Mouse (Mus musculus) forebrain, embryonic 16.5 days (tissue): Measurements from ENCODE around the gene Gm10309. TPM values are rescaled to one million over a fixed set of nuclear protein-coding genes. Genes with fewer than 3 reads are reported as not detected.

Experiments used
- ATAC-seq: fragments of 200-750 bp; cut with Nextera tagmentation; 2 replicates; pipeline ENCODE4 v1.8.0; 2017; ENCODE audit warnings: mild to moderate bottlenecking, moderate library complexity
- H3K27ac ChIP-seq: fragments of 300-500 bp; sonication (generic); 2 replicates; pipeline ENCODE4 v1.5.1; 2014; ENCODE audit warnings: low read length, control low read depth
- H3K27me3 ChIP-seq: fragments of 300-500 bp; sonication (generic); replicated peaks from 2 replicates; pipeline ENCODE4 v1.6.1; 2014; ENCODE audit warnings: low read length; ENCODE audit not compliant: control insufficient read depth, insufficient read depth
- H3K36me3 ChIP-seq: fragments of 300-500 bp; sonication (generic); 2 replicates; pipeline ENCODE4 v1.6.1; 2014; ENCODE audit not compliant: control insufficient read depth, insufficient read depth
- H3K4me1 ChIP-seq: fragments of 300-500 bp; sonication (generic); replicated peaks from 2 replicates; pipeline ENCODE4 v1.6.1; 2014; ENCODE audit warnings: low read length; ENCODE audit not compliant: control insufficient read depth, insufficient read depth
- H3K4me2 ChIP-seq: fragments of 300-500 bp; sonication (generic); 2 replicates; pipeline ENCODE4 v1.6.1; 2014; ENCODE audit warnings: mild to moderate bottlenecking, low read length, control low read depth
- H3K4me3 ChIP-seq: fragments of 300-500 bp; sonication (generic); replicated peaks from 2 replicates; pipeline ENCODE4 v1.5.1; 2014; ENCODE audit warnings: mild to moderate bottlenecking, low read length, control low read depth
- H3K9ac ChIP-seq: fragments of 300-500 bp; sonication (generic); replicated peaks from 2 replicates; pipeline ENCODE4 v1.6.1; 2014; ENCODE audit warnings: low read depth, low read length, control low read depth
- H3K9me3 ChIP-seq: fragments of 300-500 bp; sonication (generic); 2 replicates; pipeline ENCODE4 v1.6.1; 2016; ENCODE audit warnings: low read length; ENCODE audit not compliant: control insufficient read depth
- WGBS: fragments of 180-500 bp; shearing (Covaris S2); extraction: QIAGEN DNeasy Blood & Tissue Kit; methylation state at CpG from one replicate; pipeline ENCODE4 v1.1.7; 2014; 5-methylcytosine and 5-hydroxymethylcytosine counted together
- polyA plus RNA-seq: library from polyadenylated mRNA; unstranded; fragments of >200 nt; fragmentation: Nextera tagmentation; extraction: Ambion mirVana; gene quantifications from 2 replicates; pipeline ENCODE4 v1.2.1, GENCODE M21; 2015

The Gm10309 gene
- polyA plus RNA-seq, 1 experiment from 2014 or later, result 1.2 TPM

GRCm38 (mm10) chr17:86521252-86521651 lies 16.2 kb upstream of the Gm10309 start:
- no peak for ATAC-seq
- Histone ChIP-seq H3K9me3 (no peaks in the 10 kb centered on the region), H3K4me1 (no peaks in the 10 kb centered on the region), H3K36me3 (no peaks in the 10 kb centered on the region), H3K27ac (no peak overlapping the region), H3K4me3 (no peak overlapping the region), H3K4me2 (no peak overlapping the region), H3K9ac (no peak overlapping the region), H3K27me3 (no peaks in the 10 kb centered on the region)
- WGBS, result 83% methylated on average over 11 of the region's 11 CpGs

GRCm38 (mm10) chr17:86518604-86519003 lies 13.6 kb upstream of the Gm10309 start:
- Histone ChIP-seq H3K4me1 (no peaks in the 10 kb centered on the region), H3K9ac (no peak overlapping the region), H3K27ac (no peak overlapping the region), H3K36me3 (no peaks in the 10 kb centered on the region), H3K27me3 (no peaks in the 10 kb centered on the region), H3K9me3 (no peaks in the 10 kb centered on the region), H3K4me2 (no peak overlapping the region), H3K4me3 (no peak overlapping the region)
- WGBS, result 87% methylated on average over 7 of the region's 7 CpGs
- ATAC-seq, result no peak

GRCm38 (mm10) chr17:86516630-86517029 lies 11.6 kb upstream of the Gm10309 start:
- no peak overlapping the region for H3K9ac ChIP-seq
- H3K4me2 ChIP-seq, result no peak overlapping the region
- 87% methylated on average over 5 of the region's 5 CpGs for WGBS
- no peak for ATAC-seq
- H3K9me3 ChIP-seq, result no peaks in the 10 kb centered on the region
- H3K4me1 ChIP-seq, result no peaks in the 10 kb centered on the region
- H3K36me3 ChIP-seq, result no peaks in the 10 kb centered on the region
- no peak overlapping the region for H3K27ac ChIP-seq
- H3K4me3 ChIP-seq, result no peak overlapping the region
- no peaks in the 10 kb centered on the region for H3K27me3 ChIP-seq

GRCm38 (mm10) chr17:86514974-86515620 lies 10.1 kb upstream of the Gm10309 start:
- Histone ChIP-seq H3K9me3 (no peaks in the 10 kb centered on the region), H3K4me3 (no peak overlapping the region), H3K36me3 (no peaks in the 10 kb centered on the region), H3K9ac (no peak overlapping the region), H3K27ac (no peak overlapping the region), H3K27me3 (no peaks in the 10 kb centered on the region), H3K4me1 (no peaks in the 10 kb centered on the region), H3K4me2 (no peak overlapping the region)
- 81% methylated on average over 13 of the region's 13 CpGs for WGBS
- no peak for ATAC-seq

GRCm38 (mm10) chr17:86509871-86510270 lies 4.8 kb upstream of the Gm10309 start:
- Histone ChIP-seq H3K27me3 (no peaks in the 10 kb centered on the region), H3K9me3 (no peaks in the 10 kb centered on the region), H3K27ac (no peak overlapping the region), H3K4me1 (no peaks in the 10 kb centered on the region), H3K9ac (no peak overlapping the region), H3K4me3 (no peak overlapping the region), H3K36me3 (no peaks in the 10 kb centered on the region), H3K4me2 (no peak overlapping the region)
- ATAC-seq, result no peak
- 78% methylated on average over 5 of the region's 5 CpGs for WGBS

GRCm38 (mm10) chr17:86508212-86508490 lies 3.1 kb upstream of the Gm10309 start:
- Histone ChIP-seq H3K36me3 (no peaks in the 10 kb centered on the region), H3K27ac (no peak overlapping the region), H3K4me3 (no peak overlapping the region), H3K27me3 (no peaks in the 10 kb centered on the region), H3K4me1 (no peaks in the 10 kb centered on the region), H3K9me3 (no peaks in the 10 kb centered on the region), H3K9ac (no peak overlapping the region), H3K4me2 (no peak overlapping the region)
- no peak for ATAC-seq
- WGBS, result 88% methylated on average over 3 of the region's 3 CpGs

- Histone ChIP-seq H3K36me3 (no peaks in the 10 kb centered on the region), H3K9ac (no peak overlapping the region), H3K27ac (no peak overlapping the region), H3K4me1 (no peaks in the 10 kb centered on the region), H3K27me3 (no peaks in the 10 kb centered on the region), H3K4me2 (no peak overlapping the region), H3K4me3 (no peak overlapping the region), H3K9me3 (no peaks in the 10 kb centered on the region)
- whole genome bisulfite sequencing, result 76% methylated on average over 19 of the region's 19 CpGs
- no peak for ATAC-seq
Measured at GRCm38 (mm10) chr17:86507342-86508211, 2.5 kb upstream of the Gm10309 start.

GRCm38 (mm10) chr17:86506881-86507280 lies 1.8 kb upstream of the Gm10309 start:
- 87% methylated on average over 5 of the region's 5 CpGs for WGBS
- no peak overlapping the region for H3K4me3 ChIP-seq
- no peaks in the 10 kb centered on the region for H3K4me1 ChIP-seq
- no peak overlapping the region for H3K9ac ChIP-seq
- no peaks in the 10 kb centered on the region for H3K9me3 ChIP-seq
- ATAC-seq, result no peak
- H3K27ac ChIP-seq, result no peak overlapping the region
- no peaks in the 10 kb centered on the region for H3K36me3 ChIP-seq
- no peak overlapping the region for H3K4me2 ChIP-seq
- no peaks in the 10 kb centered on the region for H3K27me3 ChIP-seq

GRCm38 (mm10) chr17:86503208-86503897 lies 1.7 kb downstream of the Gm10309 start:
- Histone ChIP-seq H3K9me3 (no peaks in the 10 kb centered on the region), H3K9ac (no peak overlapping the region), H3K27me3 (no peaks in the 10 kb centered on the region), H3K36me3 (no peaks in the 10 kb centered on the region), H3K4me1 (no peaks in the 10 kb centered on the region), H3K27ac (no peak overlapping the region), H3K4me3 (no peak overlapping the region), H3K4me2 (no peak overlapping the region)
- no peak for ATAC-seq
- WGBS, result 96% methylated on average over 9 of the region's 9 CpGs
